Mouse (Mus musculus) heart, adult 10 weeks (tissue): ENCODE measurements around the gene Olfr623. TPM values are rescaled to one million over a fixed set of nuclear protein-coding genes. Genes with fewer than 3 reads are reported as not detected.

ENCODE experiments used
- polyA plus RNA-seq: library from polyadenylated mRNA; stranded (reverse); fragments of 350-450 nt; fragmentation: Illumina TruSeq; extraction: RNeasy Lipid Tissue Mini Kit (QIAGEN cat#74804); gene quantifications from one replicate; pipeline ENCODE4 v1.2.3, GENCODE M21; 2014; ENCODE audit warnings: low read depth, low replicate concordance

Gene Olfr623
- not detected for polyA plus RNA-seq

DNA sequence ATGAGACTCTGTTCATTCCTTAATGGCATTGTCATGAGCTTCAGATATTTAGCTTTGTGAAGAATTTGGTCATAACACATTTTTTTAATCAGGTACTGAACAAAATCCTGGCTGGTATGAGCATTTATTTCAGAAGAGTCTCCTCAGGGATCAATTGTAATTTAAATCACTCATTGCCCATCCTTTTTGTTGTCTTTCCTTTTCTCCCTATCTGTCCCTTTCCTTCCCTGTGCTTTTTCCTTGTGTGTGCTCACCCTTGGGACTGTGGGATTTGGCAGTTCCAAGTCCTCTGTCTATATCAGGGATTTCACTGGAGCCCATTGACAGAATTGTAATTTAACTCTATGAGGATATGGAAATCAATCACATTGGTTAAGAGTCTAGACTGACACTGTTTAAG, at the start of gene Olfr623:
Gene Olfr623, minus strand, starts transcription at position 101 of the 400 bp plus-strand sequence.

DNA sequence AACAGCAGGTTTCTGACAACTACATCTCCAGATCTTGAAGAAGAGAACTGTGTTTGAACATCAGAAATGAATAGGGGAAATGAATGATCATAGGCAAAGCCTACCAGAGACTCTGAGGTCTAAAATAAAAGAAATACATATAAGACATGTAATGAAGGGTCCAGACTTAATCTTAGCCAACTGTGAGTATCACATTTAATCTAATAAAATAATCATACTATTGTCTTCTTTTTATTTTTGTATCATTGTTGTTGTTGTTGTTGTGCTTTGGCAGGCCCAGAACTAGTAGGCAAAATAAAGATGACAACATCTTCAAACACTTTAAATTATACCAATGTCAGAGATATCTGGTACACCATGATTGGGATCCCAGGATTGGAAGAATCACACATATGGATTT, 18.9 kb upstream of the Olfr623 start, which contains the start of gene Olfr625-ps1:
Gene Olfr625-ps1, plus strand, starts transcription at position 301 of the 400 bp plus-strand sequence.

DNA sequence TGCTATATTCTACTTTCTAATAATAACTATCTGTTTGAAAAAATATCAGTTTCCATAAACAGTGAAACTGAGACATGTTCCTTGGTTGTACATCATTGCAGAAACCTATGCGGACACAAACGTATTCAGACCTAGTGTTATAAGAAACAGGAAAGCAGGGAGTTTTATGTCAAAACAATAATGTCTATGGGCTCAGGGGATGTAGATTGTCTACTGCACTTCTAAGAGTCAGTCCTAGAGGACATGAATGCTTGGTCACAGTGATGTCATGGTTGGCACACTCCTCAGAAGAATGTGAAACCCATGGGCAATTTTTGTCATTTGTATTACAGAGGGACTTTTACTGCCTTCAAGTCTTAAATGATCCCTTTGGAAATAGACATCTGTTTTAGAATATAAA, 7.6 kb upstream of the Olfr623 start, which contains the start of gene Olfr624:
Gene Olfr624, minus strand, starts transcription at position 101 of the 400 bp plus-strand sequence.

DNA sequence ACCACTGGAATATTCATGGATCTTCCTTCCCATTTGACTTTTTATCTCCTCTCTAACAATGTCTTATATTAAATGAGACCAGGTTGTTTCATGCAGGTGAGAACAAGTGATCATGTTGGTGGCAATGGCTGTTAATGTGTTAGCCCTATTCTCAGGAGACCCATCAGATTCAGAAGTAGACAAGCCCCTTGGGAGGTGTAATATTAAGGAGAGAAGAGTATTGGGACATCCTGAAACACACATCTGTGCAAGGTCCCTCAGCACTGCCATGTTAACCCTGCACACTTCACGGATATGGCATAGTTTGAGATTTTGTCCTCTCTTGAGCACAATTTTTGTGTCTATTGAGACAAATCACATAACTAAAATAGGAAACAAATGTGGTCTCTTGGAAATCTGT, 20.9 kb downstream of the Olfr623 start, which contains the start of gene Olfr622:
Gene Olfr622, minus strand, starts transcription at position 101 of the 400 bp plus-strand sequence.

DNA sequence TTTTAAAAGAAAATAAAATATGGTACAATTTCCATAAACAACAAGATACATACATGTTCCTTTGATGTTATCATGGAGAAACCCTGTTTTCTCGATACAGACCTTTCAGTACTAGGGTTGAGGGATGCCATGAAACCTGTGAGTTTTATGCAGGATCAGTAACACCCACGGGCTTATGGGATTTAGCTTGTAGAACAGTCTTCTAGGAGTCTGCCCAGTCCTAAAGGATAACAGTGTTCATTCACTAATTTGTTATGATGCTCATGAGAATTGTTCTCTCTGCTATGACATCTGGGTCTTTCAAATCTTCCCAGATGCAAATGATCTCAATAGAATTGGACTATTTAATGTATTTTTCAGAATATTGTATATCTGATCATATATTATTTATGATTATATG, 51.1 kb downstream of the Olfr623 start, which contains the start of gene Olfr620:
Gene Olfr620, minus strand, starts transcription at position 101 of the 400 bp plus-strand sequence.

Other genes with a start within 250 kb of the Olfr623 start
- gene Usp17lc, start 248.6 kb downstream of the Olfr623 start, polyA plus RNA-seq: not detected
- not detected for gene Olfr605, start 218.3 kb downstream of the Olfr623 start, polyA plus RNA-seq
- not detected for gene Olfr606, start 214.7 kb downstream of the Olfr623 start, polyA plus RNA-seq
- gene Olfr607, start 199.5 kb downstream of the Olfr623 start, polyA plus RNA-seq: not detected
- not detected for gene Olfr608, start 193.8 kb downstream of the Olfr623 start, polyA plus RNA-seq
- gene Olfr609, start 165.6 kb downstream of the Olfr623 start, polyA plus RNA-seq: not detected
- not detected for gene Olfr610, start 151.6 kb downstream of the Olfr623 start, polyA plus RNA-seq
- not detected for gene Olfr611, start 142.9 kb downstream of the Olfr623 start, polyA plus RNA-seq
- gene Olfr612, start 121.0 kb downstream of the Olfr623 start, polyA plus RNA-seq: not detected
- gene Olfr613, start 115.6 kb downstream of the Olfr623 start, polyA plus RNA-seq: not detected
- not detected for gene Olfr615, start 107.6 kb downstream of the Olfr623 start, polyA plus RNA-seq
- not detected for gene Olfr616, start 94.6 kb downstream of the Olfr623 start, polyA plus RNA-seq
- gene Olfr617, start 90.6 kb downstream of the Olfr623 start, polyA plus RNA-seq: not detected
- not detected for gene Olfr618, start 73.6 kb downstream of the Olfr623 start, polyA plus RNA-seq
- not detected for gene Olfr619, start 63.1 kb downstream of the Olfr623 start, polyA plus RNA-seq
- not detected for gene Olfr620, start 51.2 kb downstream of the Olfr623 start, polyA plus RNA-seq
- not detected for gene Olfr622, start 21.0 kb downstream of the Olfr623 start, polyA plus RNA-seq
- not detected for gene Olfr624, start 7.5 kb upstream of the Olfr623 start, polyA plus RNA-seq
- gene Olfr625-ps1, start 19.0 kb upstream of the Olfr623 start, polyA plus RNA-seq: not detected
- gene Olfr243, start 51.0 kb upstream of the Olfr623 start, polyA plus RNA-seq: not detected
- gene Olfr628, start 66.7 kb upstream of the Olfr623 start, polyA plus RNA-seq: not detected
- not detected for gene Olfr629, start 81.2 kb upstream of the Olfr623 start, polyA plus RNA-seq
- not detected for gene Olfr630, start 93.6 kb upstream of the Olfr623 start, polyA plus RNA-seq
- gene Olfr69, start 107.9 kb upstream of the Olfr623 start, polyA plus RNA-seq: not detected
- gene Olfr68, start 116.0 kb upstream of the Olfr623 start, polyA plus RNA-seq: not detected
- not detected for gene Olfr67, start 128.1 kb upstream of the Olfr623 start, polyA plus RNA-seq
- gene Hbb-bt, start 150.3 kb upstream of the Olfr623 start, polyA plus RNA-seq: 792 TPM
- gene Hbb-bs, start 164.4 kb upstream of the Olfr623 start, polyA plus RNA-seq: 6,129 TPM
- gene Hbb-bh2, start 176.8 kb upstream of the Olfr623 start, polyA plus RNA-seq: not detected
- gene Hbb-bh1, start 179.5 kb upstream of the Olfr623 start, polyA plus RNA-seq: not detected
- gene Hbb-y, start 189.5 kb upstream of the Olfr623 start, polyA plus RNA-seq: not detected
- not detected for gene Olfr66, start 222.6 kb upstream of the Olfr623 start, polyA plus RNA-seq
- gene Olfr64, start 230.8 kb upstream of the Olfr623 start, polyA plus RNA-seq: not detected
- not detected for gene Olfr65, start 239.8 kb upstream of the Olfr623 start, polyA plus RNA-seq